Comparison of ENCODE assay signal across 17 mouse cellular contexts in the genomic region with DNA sequence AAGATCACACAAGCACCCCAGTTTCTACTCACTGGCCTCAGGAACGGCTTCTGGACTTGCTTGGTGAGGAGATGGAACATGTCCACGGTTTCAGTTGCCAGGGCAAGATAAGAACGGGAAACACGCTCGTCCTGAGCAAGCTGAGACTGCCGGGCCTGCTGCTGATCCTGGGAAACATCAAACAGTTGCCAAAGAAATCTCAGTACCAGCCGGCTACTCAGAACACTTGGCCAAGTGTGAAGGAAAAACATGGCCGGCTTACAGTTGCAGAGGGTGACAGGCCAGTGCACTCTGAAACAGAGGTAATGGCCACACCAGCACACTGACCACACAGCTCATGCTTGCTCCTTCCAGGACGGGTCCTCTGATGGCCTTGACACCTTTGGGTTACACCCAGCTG. TPM values are rescaled to one million over a fixed set of nuclear protein-coding genes. Genes with fewer than 3 reads are reported as not detected.
DNase-seq lines count a peak whose midpoint lies in the region; ATAC-seq and TF ChIP-seq lines count a peak whose summit lies in the region.
"Had no signal": no experiment of that assay in that cellular context is flagged by ENCODE, and none has a peak within 500 bp of the region (broad histone marks: within the 10 kb centered on the region; RNA-seq: fewer than 3 reads in every experiment).

No protein-coding gene starts in this region.

- no peak for TF ChIP-seq EP300 in liver, postnatal 0 days (IDR thresholded peaks at IDR 0.05; ENCODE audit: low read depth)

- ATAC-seq in liver, postnatal 0 days = no peak
- ATAC-seq in heart, embryonic 13.5 days (ENCODE audit: extremely low read depth, insufficient number of reproducible peaks, low FRiP score, low TSS enrichment) = no peak
- no peak for ATAC-seq in erythroid progenitor cell, adult 5-6 weeks (replicated peaks; ENCODE audit: low FRiP score, poor library complexity, severe bottlenecking)
- ATAC-seq: CD4-positive, CD25-positive, alpha-beta regulatory T cell, adult 4 months; hindbrain, postnatal 0 days had no signal

- TF ChIP-seq POLR2A in liver, adult 2 months (IDR thresholded peaks at IDR 0.05; ENCODE audit: extremely low read depth, insufficient read depth, low read length) = no peak

- TF ChIP-seq CTCF in liver, adult 2 months (IDR thresholded peaks at IDR 0.05; ENCODE audit: low read depth, low read length) = no peak
- no peak for TF ChIP-seq CTCF in liver, postnatal 0 days (IDR thresholded peaks at IDR 0.05; ENCODE audit: low read depth)

- DNase-seq in liver, adult 2 months (ENCODE audit: extremely low read depth, low read depth, low spot score) = peak; percentile 55
- no peak for DNase-seq in liver, postnatal 0 days
- peak; percentile 16 to 28 for DNase-seq in gastrocnemius, adult 8-10 months (ENCODE audit: low spot score in 2 of 2)
- DNase-seq in thymus, adult 18-20 months = no peak
- DNase-seq in right cerebral cortex, postnatal 36 days (ENCODE audit: low spot score in 2 of 2) = no peak
- DNase-seq: kidney, adult 9 months; lung, embryonic 14.5 days; thymus, postnatal 36 days had no signal

- no peak overlapping the region for H3K4me3 ChIP-seq in liver, adult 2 months (ENCODE audit: insufficient read depth, low read depth, low read length)
- H3K4me3 ChIP-seq in liver, postnatal 0 days (ENCODE audit: low read depth, low read length) = no peak overlapping the region
- no peak overlapping the region for H3K4me3 ChIP-seq in heart, embryonic 13.5 days
- H3K4me3 ChIP-seq: embryonic facial prominence, embryonic 13.5 days; forebrain, embryonic 12.5 days; limb, embryonic 12.5 days; megakaryocyte, embryonic 14.5 days; neural tube, embryonic 15.5 days had no signal

- H3K9me3 ChIP-seq in liver, postnatal 0 days (ENCODE audit: low read length) = no peaks in the 10 kb centered on the region
- H3K9me3 ChIP-seq in heart, embryonic 13.5 days = no peaks in the 10 kb centered on the region
- H3K9me3 ChIP-seq: embryonic facial prominence, embryonic 13.5 days; forebrain, embryonic 12.5 days; limb, embryonic 12.5 days; megakaryocyte, embryonic 14.5 days; neural tube, embryonic 15.5 days had no signal

- no peaks in the 10 kb centered on the region for H3K27me3 ChIP-seq in liver, adult 2 months (ENCODE audit: control insufficient read depth, insufficient read depth, low read length)
- no peaks in the 10 kb centered on the region for H3K27me3 ChIP-seq in liver, postnatal 0 days (ENCODE audit: insufficient read depth, low read length)
- no peaks in the 10 kb centered on the region for H3K27me3 ChIP-seq in heart, embryonic 13.5 days (replicated peaks)
- H3K27me3 ChIP-seq: embryonic facial prominence, embryonic 13.5 days; forebrain, embryonic 12.5 days; limb, embryonic 12.5 days; megakaryocyte, embryonic 14.5 days; neural tube, embryonic 15.5 days had no signal

- 59% methylated on average over 9 of the region's 9 CpGs for WGBS in liver, adult 2 months
- WGBS in liver, postnatal 0 days (ENCODE audit: insufficient replicate concordance) = 79% methylated on average over 9 of the region's 9 CpGs
- 21% methylated on average over 9 of the region's 9 CpGs for WGBS in heart, embryonic 13.5 days

- no peaks in the 10 kb centered on the region for H3K79me2 ChIP-seq in liver, adult 2 months (ENCODE audit: control insufficient read depth, insufficient read depth, low read length)

- no peaks in the 10 kb centered on the region for H3K4me1 ChIP-seq in liver, adult 2 months (ENCODE audit: control insufficient read depth, insufficient read depth, low read length)
- H3K4me1 ChIP-seq in liver, postnatal 0 days (ENCODE audit: insufficient read depth) = peaks cover 5% of the 10 kb centered on the region; the same call in 1 of the 2 replicates
- H3K4me1 ChIP-seq in heart, embryonic 13.5 days = peaks cover 59% of the 10 kb centered on the region
- H3K4me1 ChIP-seq: embryonic facial prominence, embryonic 13.5 days; forebrain, embryonic 12.5 days; limb, embryonic 12.5 days; neural tube, embryonic 15.5 days had no signal

- no peak overlapping the region for H3K4me2 ChIP-seq in liver, postnatal 0 days (ENCODE audit: low read depth, low read length)
- no peak overlapping the region for H3K4me2 ChIP-seq in heart, embryonic 13.5 days
- H3K4me2 ChIP-seq: embryonic facial prominence, embryonic 13.5 days; forebrain, embryonic 12.5 days; limb, embryonic 12.5 days; lung, embryonic 14.5 days; neural tube, embryonic 15.5 days had no signal

- H3K27ac ChIP-seq in liver, adult 2 months (replicated peaks; ENCODE audit: insufficient read depth, low read depth, low read length) = no peak overlapping the region
- no peak overlapping the region for H3K27ac ChIP-seq in liver, postnatal 0 days (ENCODE audit: low read depth)
- H3K27ac ChIP-seq in heart, embryonic 13.5 days (replicated peaks) = peak overlapping the region; percentile 71
- H3K27ac ChIP-seq: embryonic facial prominence, embryonic 13.5 days; forebrain, embryonic 12.5 days; hindbrain, postnatal 0 days; limb, embryonic 12.5 days; neural tube, embryonic 15.5 days had no signal

- H3K36me3 ChIP-seq in liver, adult 2 months (ENCODE audit: control insufficient read depth, insufficient read depth, low read length) = peaks cover 33% of the 10 kb centered on the region; the same call in 1 of the 2 replicates
- H3K36me3 ChIP-seq in liver, postnatal 0 days (replicated peaks; ENCODE audit: insufficient read depth, low read length) = peaks cover 50% of the 10 kb centered on the region
- peaks cover 92% of the 10 kb centered on the region for H3K36me3 ChIP-seq in heart, embryonic 13.5 days

- H3K9ac ChIP-seq in liver, adult 2 months (ENCODE audit: low read depth, low read length) = no peak overlapping the region
- H3K9ac ChIP-seq in liver, postnatal 0 days (replicated peaks) = no peak overlapping the region
- no peak overlapping the region for H3K9ac ChIP-seq in heart, embryonic 13.5 days
- H3K9ac ChIP-seq: embryonic facial prominence, embryonic 13.5 days; forebrain, embryonic 12.5 days; limb, embryonic 12.5 days; lung, embryonic 14.5 days; neural tube, embryonic 15.5 days had no signal

RNA-seq across cellular contexts. Expression of a gene that starts 29.9 kb away (rescaled TPM):
- total RNA-seq in liver, adult 2 months (2014; rRNA removed) = 74.4 and 94.2 TPM in 2 replicates
- polyA plus RNA-seq in liver, adult 2 months (2012; rRNA removed) = 38.4 and 41.2 TPM in 2 replicates
- 6.9 and 8.9 TPM in 2 replicates for polyA plus RNA-seq in liver, postnatal 0 days (2015; fragmentation: Nextera tagmentation; extraction: Ambion mirVana)
- total RNA-seq in gastrocnemius, adult 8-10 months (2022) = 100 to 1,000 TPM; 281 to 318 (median 297) TPM
- 37.8 and 39.9 TPM in 2 replicates for polyA plus RNA-seq in heart, embryonic 13.5 days (2015; fragmentation: Nextera tagmentation; extraction: Ambion mirVana)
- 4.6 and 5.4 TPM in 2 replicates for total RNA-seq in erythroid progenitor cell, adult 5-6 weeks (2015; ENCODE audit: low replicate concordance)
- 7.4 and 8.0 TPM in 2 replicates for total RNA-seq in erythroid progenitor cell, adult 5-6 weeks (2017; ENCODE audit: low replicate concordance)

Comparison
In these comparisons a context has a peak if more than half of its experiments do, and no peak if none do; other contexts are left out.
1. DNase-seq: peak in liver, adult 2 months (single experiment) and gastrocnemius, adult 8-10 months (2 of 2); none in liver, postnatal 0 days (single experiment), thymus, adult 18-20 months (0 of 2) and right cerebral cortex, postnatal 36 days (0 of 2).